Mouse (Mus musculus) ES-CJ7 (cell line): ENCODE measurements around the gene Mcam.
"Not testable (repeated sequence)": the region's sequence is repeated elsewhere in the genome, so short reads cannot be mapped to it uniquely, and the experiment has no call there.

Source experiments
- DNase-seq: peaks from one replicate; pipeline ENCODE4 v3.0.0; 2011; ENCODE audit warnings: low read depth, low spot score

The Mcam gene

DNA sequence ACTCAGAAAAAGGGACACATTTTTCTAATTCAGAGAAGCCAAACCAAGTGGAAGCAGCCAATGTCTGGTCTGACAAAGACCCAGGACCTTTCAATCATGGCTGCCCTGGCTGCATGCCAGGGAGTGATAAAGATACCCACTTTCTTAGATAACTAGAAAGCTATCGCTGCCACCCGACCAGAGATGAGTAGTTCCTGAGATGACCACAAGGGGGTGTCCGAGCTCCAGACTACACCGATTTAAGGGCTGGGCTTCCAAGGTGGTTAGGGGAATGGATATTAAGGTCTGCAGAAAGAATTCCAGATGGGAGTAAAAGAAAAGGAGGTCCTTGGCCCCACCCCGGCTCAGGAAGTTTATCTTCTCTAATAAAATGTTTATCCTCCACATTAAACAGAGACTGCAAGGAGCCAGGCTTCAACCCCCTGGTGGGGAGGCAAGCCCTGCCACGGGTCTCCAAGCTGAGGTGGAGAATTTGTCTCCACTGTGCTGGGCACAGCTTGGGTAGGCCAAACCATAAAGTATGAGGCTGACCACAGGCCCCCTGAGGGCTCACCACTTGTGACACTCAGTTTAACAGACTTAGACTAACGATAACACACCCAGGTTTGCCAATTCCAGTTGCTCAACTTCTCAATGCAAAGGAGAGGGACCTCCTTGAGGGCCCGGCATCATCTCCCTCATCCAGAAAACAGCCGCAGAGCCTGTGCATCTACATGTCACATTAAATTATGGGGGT lies 24.7 kb upstream of the Mcam start:
- peak; percentile 77 for DNase-seq

DNA sequence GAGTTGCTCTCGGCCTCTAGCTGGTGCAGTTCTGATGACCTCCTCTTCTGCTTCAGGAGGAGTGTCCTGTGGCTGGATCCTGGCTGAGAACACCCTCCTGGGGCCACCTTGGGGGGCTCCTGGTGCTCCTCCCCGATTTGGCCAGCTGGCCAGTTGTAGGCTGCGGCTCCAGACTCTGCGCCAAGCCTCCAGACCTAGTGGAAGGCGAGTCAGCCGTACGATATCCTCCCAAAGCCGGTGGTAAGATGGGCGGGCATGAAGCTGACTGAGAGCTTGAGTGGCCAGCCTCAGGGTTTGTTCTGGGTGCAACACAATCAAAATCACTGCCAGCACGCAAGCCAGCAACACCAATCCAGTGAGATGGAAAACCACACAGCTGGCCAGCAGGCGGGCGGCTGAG lies 22.4 kb upstream of the Mcam start:
- DNase-seq, result not testable (repeated sequence)

DNA sequence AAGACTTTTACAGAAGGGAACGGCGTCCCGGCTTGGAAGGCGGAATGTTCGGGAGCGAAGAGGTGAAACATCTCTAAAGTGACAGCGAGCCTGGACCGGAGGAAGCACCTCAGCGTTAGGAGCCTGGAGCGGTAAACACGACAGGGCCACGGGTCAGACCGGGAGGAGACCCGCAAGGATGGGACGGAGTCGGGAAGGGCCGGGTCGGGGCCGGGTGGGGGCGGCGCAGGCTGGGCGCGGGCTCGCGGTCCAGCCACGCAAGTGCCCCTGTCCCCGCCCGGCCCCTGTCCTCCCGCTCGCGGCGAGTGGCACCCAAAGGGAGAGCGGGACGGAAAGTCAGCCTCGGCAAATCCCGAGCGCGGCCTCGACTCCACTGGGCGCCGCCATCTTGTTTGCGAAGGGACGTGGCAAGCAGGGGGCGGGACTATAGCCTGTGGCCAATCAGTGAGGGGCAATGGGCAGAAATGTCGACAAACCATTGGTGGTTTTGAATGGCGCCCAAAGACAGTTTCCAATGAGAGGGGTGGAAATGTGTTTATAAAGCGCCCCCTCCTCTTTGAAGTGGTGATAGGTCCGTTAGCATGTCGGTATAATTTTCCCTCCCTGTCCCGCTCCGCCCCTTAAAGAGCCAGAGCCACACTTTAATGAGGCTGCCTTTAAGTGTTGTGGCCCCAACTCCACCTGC lies 21.0 kb upstream of the Mcam start, which contains the start of the genes Gm49380 and Rnf26:
Gene Gm49380 (minus strand): TSS at position 396 of the 685 bp plus-strand sequence.
Gene Rnf26 (minus strand): TSS at position 413 of the 685 bp plus-strand sequence.
- peak; percentile 99 for DNase-seq

DNA sequence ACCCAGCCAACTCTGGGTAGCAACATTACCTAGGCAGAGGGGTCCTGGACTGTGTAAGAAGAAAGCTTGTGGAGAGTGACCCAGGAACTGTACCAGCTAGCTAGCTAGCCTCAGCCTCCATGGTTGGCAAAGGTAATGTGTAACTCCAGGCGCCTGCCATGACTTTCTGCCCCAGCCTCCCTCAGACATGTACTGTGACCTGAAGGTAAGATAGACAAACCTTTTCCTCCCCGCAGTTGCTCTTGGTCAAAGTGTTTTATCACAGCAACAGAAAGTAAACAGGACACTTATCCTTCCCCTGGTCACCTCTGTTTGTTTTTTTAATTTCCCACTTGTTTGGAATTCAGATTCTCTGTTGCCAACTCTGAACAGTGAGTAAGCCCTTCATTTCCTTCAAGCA lies 19.8 kb upstream of the Mcam start:
- no peak for DNase-seq

DNA sequence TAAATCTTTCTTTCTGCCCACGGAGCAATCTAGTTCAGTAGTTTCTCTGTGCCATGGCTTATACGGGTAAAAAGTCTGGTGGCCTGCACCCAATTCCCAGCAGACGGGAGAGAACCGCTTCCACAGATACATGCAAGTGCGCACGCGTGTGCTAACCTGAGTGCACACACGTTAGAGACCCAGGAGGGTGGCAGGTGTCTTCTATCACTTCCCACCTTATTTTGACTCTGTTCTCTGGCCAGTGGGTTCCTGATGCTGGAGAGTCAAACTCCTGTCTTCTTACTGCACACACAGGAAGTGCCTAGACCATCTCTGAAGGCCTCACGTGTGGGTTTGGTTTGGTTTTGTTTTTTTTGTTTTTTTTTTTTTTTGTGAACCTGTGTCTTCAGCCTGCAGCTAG lies 18.7 kb upstream of the Mcam start:
- DNase-seq, result no peak

GRCm38 (mm10) chr9:44116182-44116581 lies 18.1 kb upstream of the Mcam start:
- peak; percentile 68 for DNase-seq

DNA sequence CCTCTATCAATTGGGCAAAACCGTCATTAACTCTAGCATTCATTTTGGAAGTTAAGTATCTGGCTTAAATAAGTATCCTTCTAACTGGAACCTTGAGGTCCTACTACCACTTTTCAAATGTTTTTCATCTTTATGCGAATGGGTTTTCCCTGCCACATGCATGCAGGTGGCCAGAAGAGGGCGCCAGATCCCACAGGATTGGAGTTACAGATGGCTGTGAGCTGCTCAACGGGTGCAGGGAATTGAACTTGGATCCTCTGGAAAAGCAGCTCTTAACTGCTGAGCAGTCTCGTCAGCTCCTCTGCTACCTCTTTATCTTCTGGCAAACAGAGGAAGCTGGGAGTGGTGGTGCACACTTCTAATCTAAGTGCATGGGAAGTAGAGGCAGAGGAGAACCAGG lies 15.3 kb upstream of the Mcam start:
- DNase-seq, result peak; percentile 46

GRCm38 (mm10) chr9:44119948-44120465 lies 14.3 kb upstream of the Mcam start:
- no peak for DNase-seq

GRCm38 (mm10) chr9:44124317-44124716 lies 10.0 kb upstream of the Mcam start:
- DNase-seq, result peak; percentile 77

- no peak for DNase-seq
Measured at GRCm38 (mm10) chr9:44125026-44125425, 9.2 kb upstream of the Mcam start.

- DNase-seq, result peak; percentile 84
Measured at GRCm38 (mm10) chr9:44125546-44126428, 8.5 kb upstream of the Mcam start.

DNA sequence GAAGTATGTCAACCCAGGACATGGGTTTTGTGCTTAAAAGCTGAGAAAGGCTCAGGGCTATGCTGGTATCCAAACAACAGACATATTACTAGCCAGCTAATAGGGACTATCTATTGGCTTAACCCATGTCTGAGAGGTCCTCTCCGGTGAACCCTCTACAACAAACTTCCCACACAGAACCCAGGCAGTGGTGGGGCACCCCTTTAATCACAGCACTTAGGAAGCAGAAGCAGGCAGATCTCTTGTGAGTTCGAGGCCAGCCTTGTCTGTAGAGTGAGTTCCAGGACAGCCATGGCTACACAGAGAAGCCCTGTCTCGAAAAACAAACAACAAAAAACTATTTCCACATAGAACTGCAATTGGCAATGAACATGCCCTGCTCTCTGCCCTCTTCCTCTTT lies 7.5 kb upstream of the Mcam start:
- no peak for DNase-seq

GRCm38 (mm10) chr9:44127351-44127801 lies 6.9 kb upstream of the Mcam start:
- peak; percentile 91 for DNase-seq

DNA sequence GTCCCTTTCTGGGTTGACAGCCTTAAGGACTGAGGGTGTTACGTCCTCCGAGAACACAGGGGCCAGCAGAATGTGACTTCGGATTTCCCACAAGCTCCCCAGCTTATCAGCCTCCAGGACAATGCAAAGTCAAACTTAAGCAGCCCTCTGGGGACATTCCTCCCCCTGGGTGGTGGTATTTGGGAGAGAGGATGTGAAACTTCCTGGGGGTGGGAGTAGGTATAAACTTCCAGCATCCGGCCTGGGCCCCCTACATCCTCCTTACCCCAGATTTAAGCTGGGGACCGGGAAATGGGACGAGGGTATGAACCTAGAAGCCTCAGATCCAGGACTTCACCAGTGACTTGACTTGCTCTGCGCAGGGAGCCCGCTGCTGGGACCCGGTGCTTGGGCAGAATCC lies 4.6 kb upstream of the Mcam start:
- DNase-seq, result no peak

DNA sequence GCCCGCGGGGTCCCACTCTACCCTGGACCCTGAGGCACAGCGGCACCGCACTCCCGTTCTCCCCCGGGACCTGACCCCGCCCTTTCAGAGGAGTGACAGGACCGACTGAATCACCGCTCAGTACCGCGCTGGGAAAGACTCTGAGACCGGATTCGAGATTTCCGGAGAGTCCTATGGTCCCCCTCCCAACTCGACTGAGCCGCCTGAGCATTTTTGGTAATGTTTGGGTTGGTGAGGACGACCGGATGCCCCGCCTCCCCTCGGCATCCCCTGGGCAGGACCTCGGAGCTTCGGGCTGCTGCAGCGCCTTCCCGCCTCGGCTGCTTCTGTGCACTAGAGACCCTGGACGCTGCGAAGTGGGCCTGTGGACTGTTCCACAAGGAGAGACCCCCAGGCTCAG lies 4.2 kb upstream of the Mcam start:
- DNase-seq, result peak; percentile 75

DNA sequence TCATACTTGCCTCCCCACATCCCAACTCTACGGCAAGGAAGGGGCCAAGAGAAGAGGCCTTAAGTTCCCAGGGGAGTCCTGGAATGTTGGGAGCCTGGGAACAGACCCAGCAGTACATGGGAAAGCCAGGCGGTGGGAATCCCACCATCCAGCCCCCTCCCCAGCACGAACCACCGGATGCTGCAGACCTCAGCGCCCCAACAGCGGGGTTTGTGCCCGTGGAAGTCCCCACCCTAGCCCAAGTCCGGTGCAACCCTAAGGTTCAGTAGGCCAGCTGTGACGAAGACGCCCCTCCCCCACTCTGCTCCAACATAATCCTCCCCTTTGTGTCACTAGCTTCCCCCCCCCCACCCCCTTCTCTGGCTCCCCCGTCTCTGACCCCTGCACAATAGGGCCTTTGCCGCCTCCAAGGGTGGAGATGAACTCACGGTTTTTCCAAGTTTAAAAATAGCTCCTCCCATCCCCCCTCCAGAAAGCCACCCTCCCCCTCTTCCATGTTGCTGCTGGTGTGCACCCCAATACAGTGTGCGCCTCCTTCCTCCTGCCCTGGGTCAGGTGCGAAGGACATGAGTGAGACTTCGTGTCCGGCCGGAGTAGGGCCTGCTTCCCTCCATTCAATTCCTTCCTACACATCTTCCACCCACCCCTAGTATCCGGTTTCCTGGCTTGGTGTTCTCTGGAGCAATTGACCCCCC lies 3.5 kb upstream of the Mcam start:
- DNase-seq, result peak; percentile 50

DNA sequence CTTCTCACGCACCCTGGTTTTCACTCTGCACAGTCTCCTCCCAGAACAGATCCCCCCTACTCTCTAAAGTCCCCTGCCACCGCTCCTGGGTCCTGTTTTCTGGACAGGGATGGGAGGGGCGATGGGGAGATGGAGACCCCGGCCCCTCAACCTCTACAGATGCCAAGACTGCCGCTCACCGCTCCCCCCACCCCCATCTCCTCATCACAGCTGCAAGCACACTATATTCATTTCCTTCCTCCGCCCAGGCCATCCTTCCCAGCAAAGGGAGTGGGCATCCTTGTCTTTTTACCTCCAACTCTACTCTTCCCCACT lies 3.0 kb upstream of the Mcam start:
- DNase-seq, result no peak

- DNase-seq, result no peak
Measured at GRCm38 (mm10) chr9:44132200-44132599, 2.1 kb upstream of the Mcam start.

- no peak for DNase-seq
Measured at GRCm38 (mm10) chr9:44133287-44133686, 982 bp upstream of the Mcam start.

DNA sequence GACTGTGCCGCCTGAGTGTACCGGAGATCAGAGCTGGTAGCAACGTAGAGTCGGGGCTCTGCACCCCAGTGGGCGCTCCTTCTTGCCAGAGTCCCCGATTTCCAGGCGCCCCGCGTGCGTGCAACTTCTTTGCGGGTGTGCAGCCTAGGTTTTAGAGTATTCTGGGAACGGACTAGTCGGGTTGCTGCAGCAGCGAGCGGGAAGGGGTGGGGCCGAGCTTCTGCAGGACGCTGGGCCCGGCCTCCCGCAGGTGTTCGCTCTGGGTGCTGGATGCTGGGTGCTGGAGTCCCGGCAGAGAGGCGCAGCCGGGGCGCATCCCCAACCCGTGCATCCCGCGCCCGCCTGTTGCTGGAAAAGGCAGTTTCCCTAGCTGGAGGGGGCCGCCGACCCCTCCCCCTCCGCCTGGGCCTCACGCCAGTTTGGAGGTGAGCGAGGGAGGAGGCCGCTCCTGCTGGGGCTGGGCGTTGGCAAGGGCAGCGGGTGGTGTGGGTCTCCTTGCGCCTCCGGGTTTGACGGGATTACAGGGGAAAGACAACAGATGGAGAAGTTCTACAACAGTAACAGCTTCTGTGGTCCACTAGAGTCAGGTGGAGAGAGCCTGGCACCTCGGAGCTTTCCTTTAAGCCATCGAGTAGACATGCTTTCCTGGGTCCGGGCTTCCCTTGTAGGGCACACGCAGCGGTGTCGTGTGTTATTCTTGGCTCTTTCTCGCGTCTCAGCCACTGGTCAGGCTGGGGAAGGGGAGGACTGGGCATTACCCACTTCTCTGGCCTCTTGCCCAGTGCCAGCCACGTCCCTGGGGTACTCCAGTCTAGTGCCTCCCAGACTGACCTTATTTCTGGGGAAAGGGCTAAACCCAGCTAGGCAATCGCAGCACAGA lies 822 bp downstream of the Mcam start:
- no peak for DNase-seq
